Mouse (Mus musculus) embryonic facial prominence, embryonic 15.5 days (tissue): ENCODE measurements around the gene Heg1. TPM values are rescaled to one million over a fixed set of nuclear protein-coding genes. Genes with fewer than 3 reads are reported as not detected.

ENCODE experiments used
- ATAC-seq: fragments of 200-750 bp; cut with Nextera tagmentation; 2 replicates; pipeline ENCODE4 v1.8.0; 2017; ENCODE audit warnings: low read depth, moderate TSS enrichment; ENCODE audit not compliant: insufficient number of reproducible peaks, low FRiP score, low TSS enrichment
- H3K27ac ChIP-seq: fragments of 300-500 bp; sonication (generic); replicated peaks from 2 replicates; pipeline ENCODE4 v1.5.1; 2015; ENCODE audit warnings: mild to moderate bottlenecking, inconsistent platforms
- H3K27me3 ChIP-seq: fragments of 300-500 bp; sonication (generic); 2 replicates; pipeline ENCODE4 v1.6.1; 2015; ENCODE audit warnings: inconsistent platforms
- H3K36me3 ChIP-seq: fragments of 300-500 bp; sonication (generic); 2 replicates; pipeline ENCODE4 v1.6.1; 2015; ENCODE audit warnings: mild to moderate bottlenecking, inconsistent platforms
- H3K4me1 ChIP-seq: fragments of 300-500 bp; sonication (generic); 2 replicates; pipeline ENCODE4 v1.6.1; 2015; ENCODE audit warnings: inconsistent platforms
- H3K4me2 ChIP-seq: fragments of 300-500 bp; sonication (generic); replicated peaks from 2 replicates; pipeline ENCODE4 v1.6.1; 2015; ENCODE audit warnings: mild to moderate bottlenecking, inconsistent platforms
- H3K4me3 ChIP-seq: fragments of 300-500 bp; sonication (generic); replicated peaks from 2 replicates; pipeline ENCODE4 v1.5.1; 2015; ENCODE audit warnings: mild to moderate bottlenecking, inconsistent platforms
- H3K9ac ChIP-seq: fragments of 300-500 bp; sonication (generic); 2 replicates; pipeline ENCODE4 v1.6.1; 2015; ENCODE audit warnings: inconsistent platforms
- H3K9me3 ChIP-seq: fragments of 300-500 bp; sonication (generic); replicated peaks from 2 replicates; pipeline ENCODE4 v1.6.1; 2016; ENCODE audit warnings: inconsistent platforms
- WGBS: fragments of 180-500 bp; shearing (Covaris S2); methylation state at CpG from one replicate; pipeline ENCODE4 v1.1.7; 2015; 5-methylcytosine and 5-hydroxymethylcytosine counted together
- polyA plus RNA-seq: library from polyadenylated mRNA; unstranded; fragments of >200 nt; fragmentation: Nextera tagmentation; extraction: Ambion mirVana; gene quantifications from 2 replicates; pipeline ENCODE4 v1.2.1, GENCODE M21; 2015

Heg1 gene
- polyA plus RNA-seq, 1 experiment from 2014 or later, result 19.5 TPM

- no peak overlapping the region for H3K4me2 ChIP-seq
- no peak overlapping the region for H3K9ac ChIP-seq
- no peak overlapping the region for H3K4me3 ChIP-seq
- H3K27me3 ChIP-seq, result no peaks in the 10 kb centered on the region
- no peaks in the 10 kb centered on the region for H3K9me3 ChIP-seq
- peaks cover 12% of the 10 kb centered on the region; the same call in 1 of the 2 replicates for H3K4me1 ChIP-seq
- H3K27ac ChIP-seq, result no peak overlapping the region
- H3K36me3 ChIP-seq, result peaks cover 13% of the 10 kb centered on the region
- 86% methylated on average over 7 of the region's 7 CpGs for WGBS
- ATAC-seq, result no peak
Measured at GRCm38 (mm10) chr16:33745457-33745856, 61.3 kb downstream of the Heg1 start.

GRCm38 (mm10) chr16:33746074-33746676 is 62.0 kb downstream of the Heg1 start:
- H3K9me3 ChIP-seq, result no peaks in the 10 kb centered on the region
- no peak overlapping the region for H3K4me3 ChIP-seq
- H3K27me3 ChIP-seq, result no peaks in the 10 kb centered on the region
- no peak overlapping the region for H3K27ac ChIP-seq
- peaks cover 7% of the 10 kb centered on the region; the same call in 1 of the 2 replicates for H3K4me1 ChIP-seq
- H3K9ac ChIP-seq, result no peak overlapping the region
- 75% methylated on average over 10 of the region's 10 CpGs for WGBS
- peaks cover 16% of the 10 kb centered on the region for H3K36me3 ChIP-seq
- ATAC-seq, result no peak
- H3K4me2 ChIP-seq, result no peak overlapping the region

- H3K27ac ChIP-seq, result no peak overlapping the region
- ATAC-seq, result no peak
- peaks cover 19% of the 10 kb centered on the region for H3K36me3 ChIP-seq
- no peak overlapping the region for H3K9ac ChIP-seq
- 60% methylated on average over 7 of the region's 7 CpGs for WGBS
- H3K27me3 ChIP-seq, result no peaks in the 10 kb centered on the region
- no peaks in the 10 kb centered on the region for H3K9me3 ChIP-seq
- H3K4me3 ChIP-seq, result no peak overlapping the region
- no peaks in the 10 kb centered on the region for H3K4me1 ChIP-seq
- no peak overlapping the region for H3K4me2 ChIP-seq
Measured at GRCm38 (mm10) chr16:33747346-33747954, 63.3 kb downstream of the Heg1 start.

- Histone ChIP-seq H3K27me3 (no peaks in the 10 kb centered on the region), H3K4me2 (no peak overlapping the region), H3K9me3 (no peaks in the 10 kb centered on the region), H3K36me3 (peaks cover 15% of the 10 kb centered on the region), H3K4me1 (no peaks in the 10 kb centered on the region), H3K27ac (no peak overlapping the region), H3K4me3 (no peak overlapping the region), H3K9ac (no peak overlapping the region)
- no peak for ATAC-seq
- WGBS, result 64% methylated on average over 2 of the region's 2 CpGs
Measured at GRCm38 (mm10) chr16:33747994-33748393, 63.8 kb downstream of the Heg1 start.

- no peak for ATAC-seq
- Histone ChIP-seq H3K27ac (no peak overlapping the region), H3K27me3 (no peaks in the 10 kb centered on the region), H3K4me1 (0 out of 2 replicates have a peak, but pooled peaks cover 3% of the 10 kb centered on the region), H3K4me3 (peak overlapping the region; percentile 15; the same call in 1 of the 2 replicates), H3K9me3 (no peaks in the 10 kb centered on the region), H3K4me2 (peak overlapping the region; percentile 25), H3K36me3 (peaks cover 12% of the 10 kb centered on the region; the same call in 1 of the 2 replicates), H3K9ac (no peak overlapping the region)
- 37% methylated on average over 13 of the region's 13 CpGs for WGBS
Measured at GRCm38 (mm10) chr16:33751152-33751551, 67.0 kb downstream of the Heg1 start.

GRCm38 (mm10) chr16:33751590-33751989 is 67.4 kb downstream of the Heg1 start:
- H3K9ac ChIP-seq, result no peak overlapping the region
- no peak for ATAC-seq
- 0 out of 2 replicates have a peak, but pooled peaks cover 3% of the 10 kb centered on the region for H3K4me1 ChIP-seq
- 48% methylated on average over 12 of the region's 12 CpGs for WGBS
- H3K36me3 ChIP-seq, result peaks cover 12% of the 10 kb centered on the region; the same call in 1 of the 2 replicates
- H3K4me3 ChIP-seq, result no peak overlapping the region
- no peaks in the 10 kb centered on the region for H3K27me3 ChIP-seq
- H3K4me2 ChIP-seq, result peak overlapping the region; percentile 25
- H3K27ac ChIP-seq, result no peak overlapping the region
- H3K9me3 ChIP-seq, result no peaks in the 10 kb centered on the region

GRCm38 (mm10) chr16:33752904-33753578 is 68.9 kb downstream of the Heg1 start:
- H3K4me2 ChIP-seq, result no peak overlapping the region
- H3K27ac ChIP-seq, result no peak overlapping the region
- H3K4me3 ChIP-seq, result no peak overlapping the region
- H3K9ac ChIP-seq, result no peak overlapping the region
- 0 out of 2 replicates have a peak, but pooled peaks cover 3% of the 10 kb centered on the region for H3K4me1 ChIP-seq
- 84% methylated on average over 8 of the region's 8 CpGs for WGBS
- H3K36me3 ChIP-seq, result peaks cover 12% of the 10 kb centered on the region; the same call in 1 of the 2 replicates
- H3K9me3 ChIP-seq, result no peaks in the 10 kb centered on the region
- ATAC-seq, result no peak
- H3K27me3 ChIP-seq, result no peaks in the 10 kb centered on the region

- WGBS, result 67% methylated on average over 8 of the region's 8 CpGs
- Histone ChIP-seq H3K4me3 (no peak overlapping the region), H3K4me2 (no peak overlapping the region), H3K27me3 (no peaks in the 10 kb centered on the region), H3K27ac (no peak overlapping the region), H3K9ac (no peak overlapping the region), H3K36me3 (peaks cover 12% of the 10 kb centered on the region; the same call in 1 of the 2 replicates), H3K4me1 (0 out of 2 replicates have a peak, but pooled peaks cover 3% of the 10 kb centered on the region), H3K9me3 (no peaks in the 10 kb centered on the region)
- ATAC-seq, result 0 out of 2 replicates have a peak, but pooled peaks have one; percentile 34
Measured at GRCm38 (mm10) chr16:33755293-33755692, 71.1 kb downstream of the Heg1 start.

- Histone ChIP-seq H3K9ac (no peak overlapping the region), H3K27me3 (no peaks in the 10 kb centered on the region), H3K36me3 (peaks cover 11% of the 10 kb centered on the region; the same call in 1 of the 2 replicates), H3K27ac (no peak overlapping the region), H3K4me3 (no peak overlapping the region), H3K9me3 (no peaks in the 10 kb centered on the region), H3K4me1 (0 out of 2 replicates have a peak, but pooled peaks cover 6% of the 10 kb centered on the region), H3K4me2 (no peak overlapping the region; the same call in 1 of the 2 replicates)
- ATAC-seq, result peak; percentile 14; the same call in 1 of the 2 replicates
- 49% methylated on average over 16 of the region's 16 CpGs for WGBS
Measured at GRCm38 (mm10) chr16:33755961-33756360, 71.8 kb downstream of the Heg1 start.

GRCm38 (mm10) chr16:33756396-33756795 is 72.2 kb downstream of the Heg1 start:
- no peak overlapping the region for H3K4me2 ChIP-seq
- H3K9ac ChIP-seq, result no peak overlapping the region
- no peaks in the 10 kb centered on the region for H3K9me3 ChIP-seq
- H3K4me3 ChIP-seq, result no peak overlapping the region
- no peak overlapping the region for H3K27ac ChIP-seq
- 0 out of 2 replicates have a peak, but pooled peaks cover 6% of the 10 kb centered on the region for H3K4me1 ChIP-seq
- 49% methylated on average over 6 of the region's 6 CpGs for WGBS
- H3K36me3 ChIP-seq, result peaks cover 8% of the 10 kb centered on the region; the same call in 1 of the 2 replicates
- no peaks in the 10 kb centered on the region for H3K27me3 ChIP-seq
- ATAC-seq, result no peak

- H3K9me3 ChIP-seq, result no peaks in the 10 kb centered on the region
- WGBS, result 90% methylated on average over 7 of the region's 7 CpGs
- H3K27ac ChIP-seq, result no peak overlapping the region
- no peak overlapping the region for H3K4me2 ChIP-seq
- H3K36me3 ChIP-seq, result 0 out of 2 replicates have a peak, but pooled peaks cover 1% of the 10 kb centered on the region
- ATAC-seq, result no peak
- no peak overlapping the region for H3K4me3 ChIP-seq
- H3K4me1 ChIP-seq, result 0 out of 2 replicates have a peak, but pooled peaks cover 6% of the 10 kb centered on the region
- H3K9ac ChIP-seq, result no peak overlapping the region
- H3K27me3 ChIP-seq, result no peaks in the 10 kb centered on the region
Measured at GRCm38 (mm10) chr16:33759207-33759606, 75.0 kb downstream of the Heg1 start.
